Mouse (Mus musculus) lung, adult 18-20 months (tissue): ENCODE measurements around the gene Map4k4.
A peak's percentile ranks its signal among the peaks of the same experiment; 100 is the strongest.

ENCODE experiments used
- DNase-seq, 2 experiments: peaks; one replicate each; pipeline ENCODE4 v3.0.0; 2022; ENCODE audit warnings: mixed read lengths in 2 of 2

Gene Map4k4

GRCm38 (mm10) chr1:39937609-39938008 is 36.9 kb downstream of the Map4k4 start:
- no peak for DNase-seq

GRCm38 (mm10) chr1:39939401-39939800 is 38.7 kb downstream of the Map4k4 start:
- DNase-seq: peak; percentile 52 to 72

GRCm38 (mm10) chr1:39940342-39940741 is 39.6 kb downstream of the Map4k4 start:
- DNase-seq: no peak

GRCm38 (mm10) chr1:39941237-39942179 is 40.8 kb downstream of the Map4k4 start:
- no peak for DNase-seq

- no peak for DNase-seq
Measured at GRCm38 (mm10) chr1:39942935-39943334, 42.2 kb downstream of the Map4k4 start.

- no peak for DNase-seq
Measured at GRCm38 (mm10) chr1:39944306-39944971, 43.7 kb downstream of the Map4k4 start.

- no peak for DNase-seq
Measured at GRCm38 (mm10) chr1:39944972-39945323, 44.2 kb downstream of the Map4k4 start.

GRCm38 (mm10) chr1:39946391-39946790 is 45.7 kb downstream of the Map4k4 start:
- DNase-seq: no peak

- DNase-seq: no peak
Measured at GRCm38 (mm10) chr1:39947179-39947578, 46.5 kb downstream of the Map4k4 start.

- DNase-seq: no peak
Measured at GRCm38 (mm10) chr1:39947701-39948359, 47.1 kb downstream of the Map4k4 start.

- peak in 1 of 2 experiments; percentile 40 for DNase-seq
Measured at GRCm38 (mm10) chr1:39949205-39949604, 48.5 kb downstream of the Map4k4 start.

GRCm38 (mm10) chr1:39949790-39950462 is 49.2 kb downstream of the Map4k4 start:
- DNase-seq: peak in 1 of 2 experiments; percentile 39

- no peak for DNase-seq
Measured at GRCm38 (mm10) chr1:39950590-39950989, 49.9 kb downstream of the Map4k4 start.

- DNase-seq: no peak
Measured at GRCm38 (mm10) chr1:39954652-39955051, 53.9 kb downstream of the Map4k4 start.

GRCm38 (mm10) chr1:39956712-39957111 is 56.0 kb downstream of the Map4k4 start:
- DNase-seq: peak; percentile 39 to 47

GRCm38 (mm10) chr1:39957981-39958380 is 57.3 kb downstream of the Map4k4 start:
- no peak for DNase-seq

GRCm38 (mm10) chr1:39960623-39961022 is 59.9 kb downstream of the Map4k4 start:
- no peak for DNase-seq

GRCm38 (mm10) chr1:39961113-39961512 is 60.4 kb downstream of the Map4k4 start:
- DNase-seq: no peak

- DNase-seq: no peak
Measured at GRCm38 (mm10) chr1:39962321-39962720, 61.6 kb downstream of the Map4k4 start.

- DNase-seq: no peak
Measured at GRCm38 (mm10) chr1:39962840-39963239, 62.1 kb downstream of the Map4k4 start.

GRCm38 (mm10) chr1:39963821-39964220 is 63.1 kb downstream of the Map4k4 start:
- DNase-seq: no peak

GRCm38 (mm10) chr1:39964427-39964826 is 63.7 kb downstream of the Map4k4 start:
- DNase-seq: no peak

- no peak for DNase-seq
Measured at GRCm38 (mm10) chr1:39965461-39965860, 64.7 kb downstream of the Map4k4 start.
